27 mouse cellular contexts compared by ENCODE assay signal in the genomic region with DNA sequence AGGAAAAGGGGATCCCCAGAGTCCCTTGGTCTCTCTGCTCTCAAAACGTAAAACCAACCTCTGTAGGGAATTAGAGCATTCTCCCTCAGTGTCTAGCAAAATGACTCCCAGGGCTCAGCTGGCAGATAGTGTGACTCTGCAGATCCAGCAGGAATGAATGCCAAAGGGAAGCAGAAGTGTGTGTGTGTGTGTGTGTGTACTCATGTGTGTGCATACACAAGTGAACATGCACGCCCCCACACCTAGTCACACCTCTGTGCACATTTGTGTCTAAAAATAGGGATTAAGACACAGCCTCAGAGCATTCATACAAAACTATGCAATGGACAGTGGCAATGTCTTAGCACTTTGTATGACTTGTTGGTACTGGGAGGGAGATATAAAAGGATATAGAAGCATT.
"Had no signal": no experiment of that assay in that cellular context is flagged by ENCODE, and none has a peak within 500 bp of the region (broad histone marks: within the 10 kb centered on the region; RNA-seq: fewer than 3 reads in every experiment).

No protein-coding gene starts in this region.

- ATAC-seq: forebrain, embryonic 13.5 days; forebrain, embryonic 14.5 days; forebrain, embryonic 15.5 days; forebrain, embryonic 16.5 days; forebrain, postnatal 0 days had no signal

- H3K36me3 ChIP-seq: embryonic facial prominence, embryonic 10.5 days; embryonic facial prominence, embryonic 12.5 days; embryonic facial prominence, embryonic 13.5 days; embryonic facial prominence, embryonic 15.5 days; forebrain, embryonic 10.5 days; forebrain, embryonic 12.5 days; forebrain, embryonic 15.5 days had no signal

- H3K27me3 ChIP-seq: embryonic facial prominence, embryonic 12.5 days; embryonic facial prominence, embryonic 13.5 days; embryonic facial prominence, embryonic 15.5 days; forebrain, embryonic 15.5 days had no signal

- H3K9me3 ChIP-seq: embryonic facial prominence, embryonic 10.5 days; embryonic facial prominence, embryonic 13.5 days; embryonic facial prominence, embryonic 15.5 days; forebrain, embryonic 10.5 days; forebrain, embryonic 12.5 days; forebrain, embryonic 13.5 days; forebrain, embryonic 15.5 days had no signal

- H3K27ac ChIP-seq: embryonic facial prominence, embryonic 10.5 days; embryonic facial prominence, embryonic 12.5 days; embryonic facial prominence, embryonic 13.5 days; embryonic facial prominence, embryonic 15.5 days; forebrain, embryonic 10.5 days; forebrain, embryonic 12.5 days; forebrain, embryonic 13.5 days; forebrain, embryonic 15.5 days; gastrocnemius, adult 2 months; heart, adult 2 months had no signal

- H3K4me3 ChIP-seq: embryonic facial prominence, embryonic 10.5 days; embryonic facial prominence, embryonic 12.5 days; embryonic facial prominence, embryonic 13.5 days; embryonic facial prominence, embryonic 15.5 days; erythroblast, embryonic 14.5 days; forebrain, embryonic 10.5 days; forebrain, embryonic 12.5 days; forebrain, embryonic 13.5 days; forebrain, embryonic 15.5 days; gastrocnemius, adult 2 months; heart, adult 2 months had no signal

- H3K4me2 ChIP-seq: embryonic facial prominence, embryonic 12.5 days; embryonic facial prominence, embryonic 13.5 days; embryonic facial prominence, embryonic 15.5 days; forebrain, embryonic 12.5 days; forebrain, embryonic 13.5 days; forebrain, embryonic 15.5 days had no signal

- DNase-seq: cerebellum, adult 8-10 months; cerebellum, adult 9-11 months; cerebellum, postnatal 10 days; cerebellum, postnatal 14 days; cerebellum, postnatal 25 days; cerebellum, postnatal 36 days; embryo, embryonic 11 days; forebrain, postnatal 0 days; gastrocnemius, adult 2 months; gastrocnemius, postnatal 10 days; gastrocnemius, postnatal 14 days; gastrocnemius, postnatal 25 days; gastrocnemius, postnatal 36 days; heart, adult 11 months; heart, adult 18-20 months; heart, adult 2 months had no signal

- H3K9ac ChIP-seq: embryonic facial prominence, embryonic 12.5 days; embryonic facial prominence, embryonic 13.5 days; embryonic facial prominence, embryonic 15.5 days; forebrain, embryonic 12.5 days; forebrain, embryonic 13.5 days; forebrain, embryonic 15.5 days; forebrain, postnatal 0 days had no signal
